Mouse (Mus musculus) layer of hippocampus, adult 9-11 months (tissue): ENCODE data around the gene Zfp799.

Source experiments
- DNase-seq: peaks from one replicate; pipeline ENCODE4 v3.0.0; 2022

The Zfp799 gene

GRCm38 (mm10) chr17:32786944-32787343 is 43.1 kb downstream of the Zfp799 start:
- DNase-seq: no peak

- no peak for DNase-seq
Measured at GRCm38 (mm10) chr17:32785656-32786055, 44.4 kb downstream of the Zfp799 start.

DNA sequence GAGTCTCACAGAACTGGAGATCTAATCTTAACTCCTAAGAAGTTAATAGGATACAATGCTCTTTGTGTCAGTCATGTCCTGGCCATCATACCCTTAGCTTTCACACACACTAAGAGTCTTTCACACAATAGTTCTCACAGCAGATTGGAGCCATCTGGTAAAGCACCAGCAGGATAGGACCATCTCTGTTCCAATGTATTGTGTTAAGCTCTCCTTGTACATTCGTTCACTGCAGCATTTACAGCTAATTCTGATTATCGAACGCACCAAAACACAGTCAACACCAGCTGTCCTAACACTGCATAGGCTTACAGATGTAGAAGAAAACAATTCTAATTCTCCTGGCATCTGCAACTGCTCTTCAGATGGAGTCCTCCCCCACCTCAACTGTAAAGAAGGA is 52.5 kb downstream of the Zfp799 start:
- DNase-seq: peak; percentile 74

- no peak for DNase-seq
Measured at GRCm38 (mm10) chr17:32771213-32771612, 58.8 kb downstream of the Zfp799 start.

DNA sequence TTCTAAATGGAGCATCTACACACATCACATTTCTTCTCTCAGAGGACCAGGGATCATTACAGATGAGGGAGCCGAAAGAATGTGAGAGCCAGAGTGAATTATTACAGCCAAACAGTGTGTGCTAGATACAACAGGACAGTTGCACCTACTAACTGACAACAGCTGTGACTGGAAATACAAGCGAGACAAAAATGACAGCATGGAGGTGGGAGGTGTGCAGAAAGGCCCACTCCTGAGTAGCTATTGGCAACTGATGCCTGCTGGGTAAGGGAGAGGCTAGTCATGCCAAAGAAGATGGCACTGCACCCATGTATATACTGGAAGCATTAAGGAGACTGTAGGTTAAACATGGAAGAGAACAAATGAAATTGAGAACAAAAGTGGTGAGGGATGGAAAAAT is 63.6 kb downstream of the Zfp799 start:
- peak; percentile 37 for DNase-seq
